Mouse (Mus musculus): ENCODE data around the gene Pih1d1. TPM values are rescaled to one million over a fixed set of nuclear protein-coding genes. Genes with fewer than 3 reads are reported as not detected.
"Not testable (repeated sequence)": the region's sequence is repeated elsewhere in the genome, so short reads cannot be mapped to it uniquely, and the experiment has no call there.

Gene Pih1d1
- polyA plus RNA-seq, 1 experiment from 2014 or later = 90.2 TPM

DNA sequence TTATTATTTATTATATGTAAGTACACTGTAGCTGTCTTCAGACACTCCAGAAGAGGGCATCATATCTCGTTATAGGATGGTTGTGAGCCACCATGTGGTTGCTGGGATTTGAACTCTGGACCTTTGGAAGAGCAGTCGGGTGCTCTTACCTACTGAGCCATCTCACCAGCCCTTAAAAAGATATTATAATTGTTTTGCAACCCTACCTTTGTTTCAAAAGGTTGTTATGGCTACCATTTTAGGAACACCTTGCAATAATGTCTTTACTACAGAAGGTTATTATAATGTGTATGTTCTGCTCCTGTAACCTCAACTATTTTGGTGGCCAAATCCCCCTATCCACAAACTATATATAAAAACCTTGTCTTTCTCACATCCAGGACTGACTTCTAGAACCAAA, 1.1 kb upstream of the Pih1d1 start:
- H3K27ac ChIP-seq; H3K4me1 ChIP-seq; H3K4me2 ChIP-seq (replicated peaks); ATAC-seq (ENCODE audit: low FRiP score, low read depth); H3K9me3 ChIP-seq; H3K36me3 ChIP-seq; H3K4me3 ChIP-seq; H3K27me3 ChIP-seq (replicated peaks); H3K9ac ChIP-seq: not testable (repeated sequence)
- WGBS = 93% methylated on average over 2 of the region's 2 CpGs

DNA sequence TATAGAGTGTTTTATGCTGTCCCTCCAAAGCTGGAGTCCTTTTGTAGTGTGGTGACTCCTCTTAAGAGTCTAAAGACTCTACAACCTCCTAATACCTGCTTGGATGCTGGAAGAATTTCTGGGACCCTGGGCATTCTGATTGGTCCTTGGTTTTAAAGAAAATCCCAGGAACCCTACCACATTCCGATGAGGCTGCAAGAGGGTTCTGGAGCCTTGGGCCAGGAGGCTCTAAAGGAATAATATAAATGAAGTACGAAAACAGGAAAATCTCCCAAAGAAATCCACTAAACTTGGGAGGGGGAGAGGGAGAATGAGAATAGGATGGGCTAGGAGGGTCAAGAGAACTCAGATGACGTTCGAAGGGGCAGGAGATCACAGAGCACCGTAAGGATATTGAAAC, 517 bp upstream of the Pih1d1 start:
- Histone ChIP-seq H3K4me3 (peak overlapping the region; percentile 63), H3K27me3 (replicated peaks) (no peaks in the 10 kb centered on the region), H3K9me3 (no peaks in the 10 kb centered on the region), H3K36me3 (peaks cover 10% of the 10 kb centered on the region), H3K27ac (peak overlapping the region; percentile 77; the same call in 1 of the 2 replicates), H3K4me1 (peaks cover 9% of the 10 kb centered on the region), H3K4me2 (replicated peaks) (peak overlapping the region; percentile 80), H3K9ac (peak overlapping the region; percentile 76)
- ATAC-seq (ENCODE audit: low FRiP score, low read depth) = 0 out of 2 replicates have a peak, but pooled peaks have one; percentile 3
- 3% methylated on average over 5 of the region's 5 CpGs for WGBS

- ATAC-seq (ENCODE audit: low FRiP score, low read depth) = peak; percentile 22
- 80% methylated on average over 12 of the region's 12 CpGs for WGBS
Measured at GRCm38 (mm10) chr7:45154993-45155514, 951 bp downstream of the Pih1d1 start.

GRCm38 (mm10) chr7:45155590-45155989, 1.5 kb downstream of the Pih1d1 start:
- Histone ChIP-seq H3K4me2 (replicated peaks) (peak overlapping the region; percentile 80), H3K4me1 (peaks cover 9% of the 10 kb centered on the region), H3K27ac (no peak overlapping the region), H3K9ac (no peak overlapping the region), H3K36me3 (peaks cover 30% of the 10 kb centered on the region), H3K4me3 (no peak overlapping the region), H3K27me3 (replicated peaks) (no peaks in the 10 kb centered on the region), H3K9me3 (no peaks in the 10 kb centered on the region)
- WGBS = 87% methylated on average over 9 of the region's 9 CpGs
- no peak for ATAC-seq (ENCODE audit: low FRiP score, low read depth)

More at GRCm38 (mm10) chr7:45154993-45155514, 951 bp downstream of the Pih1d1 start:
- no peak overlapping the region for H3K9ac ChIP-seq
- H3K4me3 ChIP-seq = peak overlapping the region; percentile 63
- no peak overlapping the region for H3K27ac ChIP-seq
- H3K27me3 ChIP-seq (replicated peaks) = no peaks in the 10 kb centered on the region
- peaks cover 9% of the 10 kb centered on the region for H3K4me1 ChIP-seq
- H3K9me3 ChIP-seq = no peaks in the 10 kb centered on the region
- peaks cover 25% of the 10 kb centered on the region for H3K36me3 ChIP-seq
- peak overlapping the region; percentile 80 for H3K4me2 ChIP-seq (replicated peaks)

GRCm38 (mm10) chr7:45156206-45156605, 2.1 kb downstream of the Pih1d1 start:
- Histone ChIP-seq H3K9me3 (no peaks in the 10 kb centered on the region), H3K36me3 (peaks cover 35% of the 10 kb centered on the region), H3K27ac (no peak overlapping the region), H3K4me3 (no peak overlapping the region), H3K27me3 (replicated peaks) (no peaks in the 10 kb centered on the region), H3K4me2 (replicated peaks) (no peak overlapping the region), H3K9ac (no peak overlapping the region), H3K4me1 (peaks cover 9% of the 10 kb centered on the region)
- 96% methylated on average over 15 of the region's 15 CpGs for WGBS
- no peak for ATAC-seq (ENCODE audit: low FRiP score, low read depth)

- Histone ChIP-seq H3K4me3 (no peak overlapping the region), H3K9ac (no peak overlapping the region), H3K4me2 (replicated peaks) (no peak overlapping the region), H3K27me3 (replicated peaks) (peaks cover 2% of the 10 kb centered on the region), H3K36me3 (peaks cover 35% of the 10 kb centered on the region), H3K27ac (no peak overlapping the region), H3K9me3 (no peaks in the 10 kb centered on the region), H3K4me1 (peaks cover 14% of the 10 kb centered on the region)
- ATAC-seq (ENCODE audit: low FRiP score, low read depth) = no peak
- whole genome bisulfite sequencing = 86% methylated on average over 14 of the region's 14 CpGs
Measured at GRCm38 (mm10) chr7:45157459-45157858, 3.4 kb downstream of the Pih1d1 start.

DNA sequence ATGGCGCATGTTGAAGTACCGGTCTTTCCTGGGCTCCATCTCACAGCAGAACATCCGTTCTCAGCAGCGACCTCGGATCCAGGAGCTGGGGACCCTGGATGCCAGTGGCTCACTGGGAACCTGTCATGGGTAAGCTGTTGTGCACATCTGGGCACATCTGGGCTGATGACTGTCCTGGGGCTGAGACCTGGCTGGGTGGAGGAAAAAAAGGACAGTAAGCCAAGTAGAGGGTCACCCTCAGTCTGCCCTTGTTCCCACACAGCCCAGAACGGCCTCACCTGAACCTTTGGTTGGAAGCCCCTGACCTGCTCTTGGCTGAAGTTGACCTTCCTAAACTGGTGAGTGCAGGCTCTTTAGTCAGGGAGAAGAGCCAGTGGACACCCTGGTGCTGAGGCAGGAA, 4.9 kb downstream of the Pih1d1 start:
- Histone ChIP-seq H3K27me3 (replicated peaks) (peaks cover 17% of the 10 kb centered on the region), H3K27ac (no peak overlapping the region), H3K4me1 (peaks cover 15% of the 10 kb centered on the region), H3K9me3 (no peaks in the 10 kb centered on the region), H3K9ac (no peak overlapping the region), H3K4me2 (replicated peaks) (no peak overlapping the region), H3K4me3 (no peak overlapping the region), H3K36me3 (peaks cover 35% of the 10 kb centered on the region)
- 96% methylated on average over 6 of the region's 6 CpGs for WGBS
- no peak for ATAC-seq (ENCODE audit: low FRiP score, low read depth)

DNA sequence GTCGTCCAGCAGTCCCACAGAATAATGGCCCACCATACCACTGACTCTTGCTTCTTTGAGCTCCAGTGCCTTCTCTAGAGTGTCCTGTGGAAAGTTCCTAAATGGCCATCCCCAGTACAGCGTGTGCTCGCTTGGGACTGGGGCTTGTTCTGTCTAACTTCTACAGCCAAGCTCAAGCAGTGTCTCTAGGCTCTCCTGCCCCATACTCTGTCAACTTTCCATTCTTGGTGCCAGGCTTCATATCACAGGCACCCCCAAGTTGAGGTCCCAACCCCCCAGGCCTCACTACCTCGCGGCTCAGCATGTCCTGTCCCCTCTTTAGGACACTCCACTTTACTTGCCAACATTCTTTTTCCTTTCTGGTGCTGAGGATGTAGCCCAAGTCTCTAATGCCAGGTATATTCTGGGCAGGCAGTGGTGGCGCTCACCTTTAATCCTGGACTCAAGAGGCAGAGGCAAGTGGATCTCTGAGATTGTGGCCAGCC, 6.3 kb downstream of the Pih1d1 start:
- peaks cover 11% of the 10 kb centered on the region for H3K4me1 ChIP-seq
- whole genome bisulfite sequencing = 93% methylated on average over 6 of the region's 6 CpGs

DNA sequence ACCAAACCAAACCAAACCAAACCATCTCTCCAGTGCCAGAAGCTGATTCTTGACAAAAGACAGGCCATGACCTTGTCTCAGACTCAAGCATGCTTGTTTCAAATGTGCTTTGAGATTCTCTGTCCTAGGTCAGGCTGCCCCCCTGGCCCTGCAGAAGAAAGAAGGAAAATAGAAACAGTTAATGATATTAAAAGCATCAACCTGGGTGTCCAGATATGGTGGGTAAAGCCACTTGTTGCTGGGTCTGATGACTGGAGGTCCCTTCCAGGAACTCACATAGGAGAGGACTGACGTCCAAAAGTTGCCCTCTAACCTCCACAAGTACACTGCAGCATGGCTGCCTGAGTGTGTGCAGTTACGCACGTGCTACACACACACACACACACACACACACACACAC, 6.8 kb downstream of the Pih1d1 start:
- Histone ChIP-seq H3K27me3 (replicated peaks) (peaks cover 36% of the 10 kb centered on the region), H3K9me3 (no peaks in the 10 kb centered on the region), H3K4me1 (peaks cover 11% of the 10 kb centered on the region), H3K27ac (no peak overlapping the region), H3K4me2 (replicated peaks) (no peak overlapping the region), H3K9ac (no peak overlapping the region), H3K36me3 (peaks cover 35% of the 10 kb centered on the region), H3K4me3 (no peak overlapping the region)
- WGBS = 92% methylated on average over 3 of the region's 3 CpGs
- no peak for ATAC-seq (ENCODE audit: low FRiP score, low read depth)

More for the DNA sequence above, 6.3 kb downstream of the Pih1d1 start:
- Histone ChIP-seq H3K27ac (no peak overlapping the region), H3K36me3 (peaks cover 35% of the 10 kb centered on the region), H3K4me3 (no peak overlapping the region), H3K9ac (no peak overlapping the region), H3K9me3 (no peaks in the 10 kb centered on the region), H3K4me2 (replicated peaks) (no peak overlapping the region), H3K27me3 (replicated peaks) (peaks cover 31% of the 10 kb centered on the region)
- ATAC-seq (ENCODE audit: low FRiP score, low read depth) = no peak

- peak; percentile 80 for ATAC-seq (ENCODE audit: low FRiP score, low read depth)
- H3K4me2 ChIP-seq (replicated peaks) = peak overlapping the region; percentile 63
- WGBS = 5% methylated on average over 35 of the region's 35 CpGs
- no peak overlapping the region for H3K27ac ChIP-seq
- H3K4me3 ChIP-seq = peak overlapping the region; percentile 25
- 0 out of 2 replicates have a peak overlapping the region, but pooled peaks have one; percentile 40 for H3K9ac ChIP-seq
- H3K4me1 ChIP-seq = peaks cover 11% of the 10 kb centered on the region
- H3K36me3 ChIP-seq = peaks cover 35% of the 10 kb centered on the region
- H3K9me3 ChIP-seq = no peaks in the 10 kb centered on the region
- peaks cover 46% of the 10 kb centered on the region for H3K27me3 ChIP-seq (replicated peaks)
Measured at GRCm38 (mm10) chr7:45161612-45162473, 7.7 kb downstream of the Pih1d1 start.

DNA sequence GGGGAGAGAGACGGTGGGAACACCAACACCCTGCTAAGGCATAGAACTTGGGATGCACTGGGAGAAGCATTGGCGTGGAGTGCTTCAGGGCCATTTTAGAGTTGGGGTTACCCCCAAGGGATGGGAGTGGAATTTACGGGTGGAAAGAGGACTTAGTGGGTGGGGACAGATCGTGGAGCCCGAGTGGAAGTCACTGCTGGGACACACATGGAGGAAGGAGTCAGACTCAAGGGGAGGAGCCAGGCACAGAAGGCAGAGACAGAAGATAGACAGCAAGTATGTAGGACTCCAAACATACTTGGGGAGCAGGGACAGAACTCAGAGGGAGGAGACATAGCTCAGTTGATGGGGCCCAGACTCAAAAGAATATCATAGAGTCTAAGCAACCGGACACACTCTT, 8.4 kb downstream of the Pih1d1 start:
- peaks cover 14% of the 10 kb centered on the region for H3K4me1 ChIP-seq
- 29% methylated on average over 6 of the region's 6 CpGs for WGBS
- peaks cover 34% of the 10 kb centered on the region for H3K36me3 ChIP-seq
- ATAC-seq (ENCODE audit: low FRiP score, low read depth) = no peak
- no peaks in the 10 kb centered on the region for H3K9me3 ChIP-seq
- H3K27me3 ChIP-seq (replicated peaks) = peaks cover 53% of the 10 kb centered on the region
- no peak overlapping the region; the same call in 1 of the 2 replicates for H3K4me3 ChIP-seq
- H3K4me2 ChIP-seq (replicated peaks) = peak overlapping the region; percentile 63
- H3K27ac ChIP-seq = no peak overlapping the region
- H3K9ac ChIP-seq = 0 out of 2 replicates have a peak overlapping the region, but pooled peaks have one; percentile 40

GRCm38 (mm10) chr7:45162996-45163615, 9.0 kb downstream of the Pih1d1 start:
- H3K27me3 ChIP-seq (replicated peaks) = peaks cover 59% of the 10 kb centered on the region
- peaks cover 19% of the 10 kb centered on the region for H3K4me1 ChIP-seq
- H3K4me2 ChIP-seq (replicated peaks) = peak overlapping the region; percentile 65; the same call in 1 of the 2 replicates
- no peak overlapping the region for H3K9ac ChIP-seq
- peaks cover 28% of the 10 kb centered on the region for H3K36me3 ChIP-seq
- ATAC-seq (ENCODE audit: low FRiP score, low read depth) = no peak
- H3K9me3 ChIP-seq = no peaks in the 10 kb centered on the region
- 72% methylated on average over 9 of the region's 9 CpGs for WGBS
- H3K27ac ChIP-seq = no peak overlapping the region
- H3K4me3 ChIP-seq = no peak overlapping the region
